Mouse (Mus musculus): Measurements from ENCODE around the gene Apba2. TPM values are rescaled to one million over a fixed set of nuclear protein-coding genes. Genes with fewer than 3 reads are reported as not detected.

Gene Apba2
- polyA plus RNA-seq, 1 experiment: not detected

DNA sequence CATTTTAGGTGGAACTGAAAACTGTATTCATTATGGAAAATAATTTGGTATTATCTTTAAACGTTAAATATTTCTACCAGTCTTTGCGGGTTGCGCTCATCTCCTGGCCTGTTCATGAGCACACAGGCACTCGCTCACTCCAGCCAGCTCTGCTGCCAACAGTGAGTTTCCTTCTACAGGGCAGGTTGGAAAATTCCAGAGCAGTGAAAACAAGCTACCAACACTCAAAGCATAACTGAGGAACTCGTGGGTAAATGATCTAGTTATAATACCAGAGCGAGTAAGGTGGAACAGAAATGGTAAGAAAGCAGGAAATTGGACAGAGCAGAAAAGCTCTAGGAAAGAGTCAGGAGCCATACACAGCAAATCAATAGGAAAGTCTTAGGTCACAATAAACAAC is 294.0 kb downstream of the Apba2 start:
- no peak for TF ChIP-seq FLI1 (IDR thresholded peaks at IDR 0.05; ENCODE audit: low read length)
- TF ChIP-seq GATA1 (IDR thresholded peaks at IDR 0.05; ENCODE audit: borderline replicate concordance, low read length): no peak

More for the DNA sequence above, 294.0 kb downstream of the Apba2 start:
- H3K27me3 ChIP-seq (replicated peaks): no peaks in the 10 kb centered on the region
- no peaks in the 10 kb centered on the region for H3K4me1 ChIP-seq
- H3K36me3 ChIP-seq (replicated peaks; ENCODE audit: low read length): no peaks in the 10 kb centered on the region
- no peak overlapping the region for H3K4me3 ChIP-seq (replicated peaks)
- H3K9me3 ChIP-seq: peaks cover 38% of the 10 kb centered on the region

Other genes starting within 250 kb of the Apba2 start
- gene Mtmr10, start 214.1 kb upstream of the Apba2 start, polyA plus RNA-seq (2012; ENCODE audit: insufficient read depth, low replicate concordance): 1.6 and 2.0 TPM in 2 replicates
- gene Fan1, start 127.6 kb upstream of the Apba2 start, polyA plus RNA-seq (2012; ENCODE audit: insufficient read depth, low replicate concordance): 0.40 and 0.48 TPM in 2 replicates
- 4.7 TPM in 1 of 2 replicates, not detected in the other for gene Mphosph10, start 109.4 kb upstream of the Apba2 start, polyA plus RNA-seq (2012; ENCODE audit: insufficient read depth, low replicate concordance)
- 2.2 TPM in 1 of 2 replicates, not detected in the other for gene Mcee, start 109.1 kb upstream of the Apba2 start, polyA plus RNA-seq (2012; ENCODE audit: insufficient read depth, low replicate concordance)